Mouse (Mus musculus): Measurements from ENCODE around the gene Tle6. TPM values are rescaled to one million over a fixed set of nuclear protein-coding genes. Genes with fewer than 3 reads are reported as not detected.

Gene Tle6
- total RNA-seq, 2 experiments from 2014 or later, result 2.7 TPM; not detected in 1

DNA sequence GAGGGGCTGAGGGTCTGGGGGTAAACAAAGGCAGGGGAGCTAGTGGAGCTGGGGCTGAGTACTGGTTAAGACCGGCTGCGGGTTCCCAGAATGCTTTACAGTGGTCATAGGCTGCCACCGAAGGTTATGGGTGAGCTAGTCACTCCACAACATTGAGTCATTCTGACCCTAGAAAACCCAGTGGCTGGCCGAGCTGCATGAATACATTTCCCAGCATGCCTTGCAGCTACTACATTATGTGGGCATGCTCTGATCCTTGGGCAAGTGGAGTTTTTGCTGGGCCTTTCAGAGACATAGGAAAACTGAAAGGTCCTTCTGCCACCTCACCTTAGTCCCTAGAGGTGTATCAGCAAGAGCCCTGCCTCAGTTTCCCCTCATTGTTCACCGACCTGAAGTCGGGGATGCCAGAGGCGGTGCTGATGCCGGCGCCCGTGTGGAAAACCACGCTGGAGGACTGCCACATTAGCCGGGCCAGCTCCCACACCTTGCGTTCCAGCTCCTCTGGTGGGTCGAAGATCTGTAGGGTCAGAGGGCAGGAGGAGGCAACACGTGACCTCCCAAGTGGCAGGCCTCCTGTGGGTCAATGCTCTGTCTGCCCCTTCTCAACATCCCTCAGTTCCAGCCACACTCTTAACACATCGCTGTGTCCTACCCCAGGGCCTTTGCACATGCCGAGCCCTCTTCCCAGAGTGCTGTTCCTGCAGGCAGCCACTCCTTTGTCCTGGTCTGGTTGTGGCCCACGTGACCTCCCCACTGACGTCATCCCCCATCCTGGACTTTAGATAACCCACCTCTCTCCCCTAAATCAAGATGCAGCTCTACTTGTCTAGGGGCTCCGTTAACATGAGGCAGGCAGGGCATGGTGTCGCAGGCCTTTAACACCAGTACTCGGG, 25.5 kb upstream of the Tle6 start:
- ATAC-seq (replicated peaks; ENCODE audit: low FRiP score, poor library complexity, severe bottlenecking), result no peak

DNA sequence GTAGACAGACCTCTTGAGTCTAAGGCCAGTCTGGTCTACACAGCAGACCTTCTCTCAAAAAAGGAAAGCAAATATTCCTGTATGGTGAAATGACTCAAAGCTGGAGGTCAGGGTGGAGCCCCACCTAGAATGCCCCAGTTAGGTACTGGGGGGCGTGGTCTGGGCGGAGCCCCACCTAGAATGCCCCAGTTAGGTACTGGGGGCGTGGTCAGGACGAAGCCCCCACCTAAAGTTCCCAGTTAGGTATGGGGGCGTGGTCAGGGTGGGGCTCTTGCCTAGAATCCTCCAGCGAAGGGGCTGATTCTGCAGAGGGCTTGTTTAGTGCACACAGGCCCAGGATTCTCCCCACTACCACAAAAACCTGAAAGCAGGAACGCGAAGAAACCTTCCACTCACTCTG, 22.6 kb upstream of the Tle6 start:
- ATAC-seq (replicated peaks; ENCODE audit: low FRiP score, poor library complexity, severe bottlenecking), result no peak

DNA sequence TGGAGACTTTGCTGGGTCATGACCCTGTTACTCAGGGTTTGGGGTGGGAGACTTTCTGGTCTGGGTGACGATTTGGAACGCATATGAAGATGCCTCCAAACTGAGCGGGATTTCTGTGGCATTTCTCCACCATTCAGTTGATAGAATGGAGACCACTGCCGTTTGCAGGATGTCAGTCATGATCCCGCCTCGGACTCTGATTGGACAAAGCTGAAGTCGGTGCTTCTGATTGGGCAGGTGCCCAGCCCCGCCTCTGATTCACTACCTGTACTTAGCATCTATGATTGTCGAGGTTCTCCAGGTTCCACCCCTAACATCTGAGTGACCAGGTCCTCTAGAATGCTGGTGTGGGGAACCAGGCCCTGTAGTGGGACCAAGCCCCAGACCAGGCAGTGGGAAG, 19.9 kb upstream of the Tle6 start:
- no peak for ATAC-seq (replicated peaks; ENCODE audit: low FRiP score, poor library complexity, severe bottlenecking)

DNA sequence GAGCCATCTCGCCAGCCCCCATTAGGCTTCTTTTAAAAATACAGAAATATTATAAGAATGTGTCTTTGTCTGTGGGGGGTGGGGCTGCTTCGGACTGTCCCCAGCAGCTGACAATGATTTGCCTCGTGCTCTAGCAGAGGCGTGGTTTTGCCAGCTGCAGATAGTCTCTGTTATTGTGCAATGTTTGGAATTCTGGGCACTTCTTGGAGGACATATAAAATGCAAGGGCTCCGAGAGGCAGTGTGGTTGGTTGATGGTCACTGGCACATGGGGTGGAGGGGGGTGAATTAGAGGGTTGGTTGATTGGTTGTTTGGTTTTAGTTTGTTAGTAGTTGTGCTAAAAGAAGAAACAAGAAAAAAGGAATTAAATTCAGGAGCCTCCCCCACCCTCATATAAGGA, 19.1 kb upstream of the Tle6 start:
- no peak for ATAC-seq (replicated peaks; ENCODE audit: low FRiP score, poor library complexity, severe bottlenecking)

DNA sequence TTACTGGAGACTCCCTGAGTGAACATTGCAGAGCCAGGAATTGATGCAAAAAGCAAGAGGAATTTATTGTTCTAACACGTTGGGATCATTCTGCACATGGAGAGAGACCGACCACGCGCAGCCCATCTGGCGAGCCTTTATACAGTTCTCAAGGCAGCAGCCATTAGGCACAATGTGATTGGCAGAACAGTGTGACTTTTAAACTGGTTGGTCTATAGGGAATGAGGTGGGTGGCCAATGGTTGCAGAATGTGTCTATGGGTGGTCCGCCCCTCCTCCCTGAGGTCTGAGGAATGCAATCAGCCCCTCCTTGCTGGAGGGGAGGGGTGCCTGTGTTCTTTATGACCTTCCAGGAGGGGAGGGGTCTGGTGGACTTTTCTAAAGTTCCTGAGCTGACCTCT, 14.6 kb upstream of the Tle6 start:
- ATAC-seq (replicated peaks; ENCODE audit: low FRiP score, poor library complexity, severe bottlenecking), result no peak

DNA sequence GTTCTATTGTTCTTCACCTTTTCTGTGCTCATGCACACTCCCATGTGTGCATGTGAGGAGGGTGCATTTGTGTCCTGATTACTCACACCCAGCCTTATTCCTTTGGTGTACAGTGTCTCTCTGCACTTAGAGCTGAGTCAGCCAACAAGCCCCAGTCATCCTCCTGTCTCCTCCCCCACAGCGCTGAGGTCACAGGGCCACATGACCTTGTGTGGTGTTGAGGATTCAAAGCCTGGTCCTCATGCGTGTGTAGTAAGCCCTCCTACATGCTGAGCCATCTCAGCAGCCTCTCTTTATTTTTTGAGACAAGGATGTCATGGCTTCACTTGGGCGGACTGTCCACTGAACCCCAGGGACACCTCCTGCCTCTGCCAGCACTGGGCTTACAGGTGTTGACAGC, 11.9 kb upstream of the Tle6 start:
- no peak for ATAC-seq (replicated peaks; ENCODE audit: low FRiP score, poor library complexity, severe bottlenecking)

DNA sequence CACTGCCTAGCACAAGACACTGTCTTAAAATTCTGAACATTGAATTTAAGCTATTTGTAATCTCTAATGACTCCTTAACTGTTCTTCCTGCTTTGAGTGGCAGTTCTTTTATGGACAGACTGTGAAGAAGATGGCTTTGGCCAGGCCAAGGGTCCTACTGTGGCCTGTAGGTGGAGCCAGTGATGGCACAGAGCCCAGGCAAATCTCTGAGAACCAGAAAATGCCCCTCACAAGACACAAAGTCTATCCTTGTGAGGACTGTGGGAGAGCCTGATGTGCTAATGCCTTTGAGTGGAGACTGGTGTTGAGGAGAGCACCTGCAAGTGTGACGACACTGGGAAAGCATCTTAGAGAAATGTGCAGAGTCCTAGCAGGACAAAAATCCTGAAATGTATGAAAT, 7.4 kb upstream of the Tle6 start:
- no peak for ATAC-seq (replicated peaks; ENCODE audit: low FRiP score, poor library complexity, severe bottlenecking)

DNA sequence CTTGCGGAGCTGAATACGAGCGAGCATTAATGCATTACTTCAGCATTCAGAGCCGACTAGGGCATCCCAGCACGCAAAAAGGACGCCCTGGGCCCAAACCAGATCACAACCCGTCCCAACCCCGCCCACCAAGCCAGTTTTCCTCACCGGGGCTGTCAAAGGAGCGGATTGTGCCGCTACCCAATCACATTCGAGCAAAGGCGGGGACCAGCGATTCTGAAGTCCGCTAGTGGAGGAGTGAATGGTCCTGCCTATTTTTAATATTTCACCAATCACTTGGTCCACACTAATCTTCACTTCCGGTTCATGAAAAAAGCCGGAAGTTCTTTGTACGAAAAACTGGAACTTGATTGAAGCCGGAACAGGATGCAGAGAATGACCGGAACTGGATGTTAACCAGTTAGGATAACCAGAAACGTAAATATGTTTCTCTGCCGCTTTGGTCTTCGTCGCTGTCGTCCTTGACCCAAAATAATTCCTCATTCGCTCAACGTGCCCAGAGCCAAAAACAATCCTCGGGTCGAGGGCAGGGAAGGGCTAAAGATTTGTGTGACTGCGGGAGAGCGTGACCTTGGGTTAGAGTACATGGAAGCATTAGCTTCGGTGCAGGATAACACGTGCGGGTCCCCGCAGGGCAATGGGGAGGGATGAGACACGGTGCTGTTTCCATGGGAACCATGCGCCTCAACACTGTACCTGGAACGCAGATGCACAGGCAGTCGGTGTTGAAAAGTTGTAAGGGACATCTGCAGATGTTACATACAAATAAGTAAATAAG, 5.3 kb upstream of the Tle6 start, which contains the start of gene BC025920:
Gene BC025920 (plus strand): TSS at position 297 of the 778 bp plus-strand sequence.
- ATAC-seq (replicated peaks; ENCODE audit: low FRiP score, poor library complexity, severe bottlenecking), result peak; percentile 94

DNA sequence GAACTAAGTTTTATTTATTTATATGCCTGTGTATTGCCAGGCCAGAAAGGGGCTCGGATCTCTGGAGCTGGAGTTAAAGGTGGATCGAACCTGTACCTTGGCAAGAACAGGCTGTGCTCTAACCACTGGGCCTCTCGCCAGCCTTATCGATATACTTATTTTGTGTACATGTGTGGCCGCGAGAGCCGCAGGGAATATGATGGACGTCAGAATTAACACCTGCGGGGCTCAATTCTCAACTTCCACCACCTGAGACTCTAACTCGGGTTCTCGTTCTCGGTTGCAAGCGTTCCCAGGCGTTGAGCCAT, 4.7 kb upstream of the Tle6 start:
- no peak for ATAC-seq (replicated peaks; ENCODE audit: low FRiP score, poor library complexity, severe bottlenecking)

DNA sequence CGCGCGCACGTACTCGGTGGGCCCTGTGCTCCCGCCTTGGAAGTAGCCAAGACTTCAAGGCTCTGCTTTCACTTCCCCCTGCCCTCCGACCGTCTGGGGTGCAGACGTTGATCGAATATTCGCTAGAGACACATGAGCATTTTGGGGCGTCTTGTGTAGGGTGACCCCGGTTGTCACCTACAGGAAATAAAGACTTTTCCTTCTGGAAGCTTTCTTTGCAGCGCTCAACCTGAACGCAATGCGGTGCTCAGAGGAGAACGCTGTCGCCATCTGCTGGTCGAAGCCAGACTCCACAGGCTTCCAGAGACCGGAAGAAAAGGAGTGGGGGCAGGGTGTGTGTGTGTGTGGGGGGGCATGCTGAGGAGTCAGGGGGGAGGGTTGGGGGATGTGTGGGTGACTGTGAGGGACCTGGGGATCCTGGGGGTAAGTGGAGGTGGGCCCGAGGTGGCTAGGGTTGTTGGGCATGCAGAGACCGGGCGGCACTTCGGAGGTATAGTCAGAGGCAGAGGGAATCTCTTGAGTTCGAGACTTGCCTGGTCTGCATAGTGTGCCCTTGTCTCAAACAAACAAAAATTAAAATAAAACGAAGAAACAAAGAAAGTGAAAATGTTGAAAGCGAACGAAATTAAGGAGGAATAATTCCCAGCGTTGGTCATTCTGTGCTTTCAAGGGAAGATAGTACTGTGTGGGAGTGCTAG, 4.2 kb upstream of the Tle6 start:
- peak; percentile 69 for ATAC-seq (replicated peaks; ENCODE audit: low FRiP score, poor library complexity, severe bottlenecking)

DNA sequence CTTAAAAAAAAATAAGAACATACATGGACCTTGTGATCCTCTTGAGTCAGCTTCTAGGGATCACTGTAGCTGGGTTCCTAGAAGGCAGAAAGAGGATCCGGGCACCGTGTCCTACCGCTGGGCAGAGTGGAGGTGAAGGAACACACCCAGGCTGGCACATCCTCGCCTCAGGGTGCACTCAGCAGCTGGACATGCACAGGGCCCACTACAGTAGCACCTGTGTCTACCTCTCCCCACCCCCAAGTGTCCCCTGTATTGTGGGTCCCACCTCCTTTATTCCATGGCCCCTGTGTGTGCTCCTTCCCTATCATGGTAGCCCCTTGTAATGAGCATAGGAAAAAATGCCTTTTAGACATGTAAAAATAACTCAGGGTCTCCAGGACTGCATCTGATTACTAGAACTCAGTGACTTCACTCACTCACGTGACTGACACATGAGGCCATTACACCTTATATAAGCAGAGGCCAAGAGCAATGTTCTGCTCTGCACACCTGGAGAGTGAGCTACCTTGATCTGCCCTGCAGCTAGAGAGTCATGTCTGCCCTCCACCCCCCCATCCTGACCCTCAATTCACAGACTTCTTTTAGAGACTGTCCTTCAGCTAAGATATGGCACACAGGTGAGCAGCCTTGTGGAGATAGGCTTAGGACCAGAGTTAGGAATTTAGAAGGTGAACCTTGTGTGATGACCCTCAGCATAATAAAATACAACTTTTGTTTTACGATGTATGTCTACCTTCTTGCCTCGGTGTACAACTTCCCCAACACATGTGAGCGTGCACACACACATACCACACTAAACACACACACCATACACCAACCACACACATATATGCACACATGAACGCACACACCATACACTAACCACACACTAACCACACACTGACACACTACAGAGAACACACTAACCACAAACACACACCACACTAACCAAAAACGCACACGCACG, 3.4 kb upstream of the Tle6 start:
- no peak for ATAC-seq (replicated peaks; ENCODE audit: low FRiP score, poor library complexity, severe bottlenecking)

DNA sequence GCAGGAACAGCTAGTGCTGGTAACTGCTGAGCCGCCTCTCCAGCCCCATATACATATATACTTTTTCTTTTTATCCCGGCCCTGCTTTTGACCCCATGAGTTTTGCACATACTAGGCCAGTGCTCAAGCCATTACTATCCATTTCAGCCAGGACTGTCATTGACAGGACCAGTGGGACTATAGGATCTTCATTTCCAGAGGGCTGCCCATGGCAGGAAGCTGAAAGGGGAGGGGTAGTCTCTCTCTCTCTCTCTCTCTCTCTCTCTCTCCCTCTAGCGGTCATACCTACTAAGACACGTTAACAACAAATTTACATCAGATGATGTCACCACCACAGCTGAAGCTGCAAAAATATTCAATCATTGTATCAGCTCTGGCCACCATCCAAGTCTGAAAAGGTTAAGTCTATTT, 1.9 kb upstream of the Tle6 start:
- no peak for ATAC-seq (replicated peaks; ENCODE audit: low FRiP score, poor library complexity, severe bottlenecking)

DNA sequence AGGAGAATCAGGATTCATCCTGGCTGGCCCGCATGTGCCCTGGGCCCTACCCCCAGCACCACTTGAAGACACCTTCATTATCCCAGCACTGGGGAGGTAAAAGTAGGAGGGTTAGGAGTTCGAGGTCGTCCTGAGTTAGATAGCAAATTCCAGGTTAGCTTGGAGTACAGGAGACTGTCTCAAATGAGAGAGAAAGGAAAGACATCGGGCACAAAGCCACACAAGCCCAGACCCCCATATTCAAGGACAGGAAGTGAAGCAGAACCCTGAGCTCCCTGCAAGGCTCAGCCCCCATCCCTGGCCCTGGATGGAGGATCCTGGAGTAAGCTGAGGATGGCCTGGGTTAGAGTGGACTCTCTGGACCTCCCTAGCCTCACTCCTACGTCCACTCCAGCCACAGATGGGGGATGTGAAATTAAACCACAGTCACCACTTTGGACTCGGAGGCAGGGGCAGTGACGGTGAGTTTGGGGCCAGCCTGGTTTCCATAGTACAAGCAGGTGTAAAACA, 578 bp upstream of the Tle6 start:
- ATAC-seq (replicated peaks; ENCODE audit: low FRiP score, poor library complexity, severe bottlenecking), result no peak

DNA sequence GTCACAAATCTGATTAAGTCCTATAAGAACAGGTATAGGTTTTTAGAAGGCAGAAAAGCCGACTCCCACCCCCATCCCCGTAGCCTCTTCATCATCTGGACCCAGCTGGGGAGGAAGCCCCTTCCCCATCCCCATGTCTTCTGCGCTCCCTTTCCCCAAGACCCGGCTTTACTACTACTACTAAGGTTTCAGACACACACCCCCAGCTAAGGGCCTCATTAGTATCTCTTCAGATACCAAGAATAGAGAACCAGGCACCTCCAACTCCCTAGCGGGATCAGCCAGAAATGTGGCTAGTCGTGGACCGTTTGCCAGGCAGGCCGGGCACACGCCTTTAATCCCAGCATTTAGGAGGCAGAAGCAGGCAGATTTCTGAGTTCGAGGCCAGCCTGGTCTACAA, 777 bp downstream of the Tle6 start:
- ATAC-seq (replicated peaks; ENCODE audit: low FRiP score, poor library complexity, severe bottlenecking), result no peak

DNA sequence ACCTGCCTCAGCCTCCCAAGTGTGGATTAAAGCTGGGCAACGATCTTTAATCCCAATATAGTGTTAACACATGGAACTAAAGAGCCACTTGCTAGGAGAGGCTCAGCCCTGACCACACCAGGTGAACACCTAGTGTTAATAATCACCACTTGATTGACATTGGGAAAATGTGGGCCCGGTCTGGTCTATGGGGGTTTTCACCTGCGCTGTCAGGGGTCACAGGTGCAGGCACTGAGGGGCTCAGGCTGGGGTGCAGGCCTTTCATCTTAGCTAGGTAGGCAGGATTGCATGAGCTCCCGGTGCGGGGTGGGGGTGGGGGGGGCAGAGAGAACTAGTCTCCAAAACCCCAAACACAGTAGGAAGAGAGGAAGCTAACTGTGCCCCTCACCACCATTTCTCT, 1.2 kb downstream of the Tle6 start:
- no peak for ATAC-seq (replicated peaks; ENCODE audit: low FRiP score, poor library complexity, severe bottlenecking)

DNA sequence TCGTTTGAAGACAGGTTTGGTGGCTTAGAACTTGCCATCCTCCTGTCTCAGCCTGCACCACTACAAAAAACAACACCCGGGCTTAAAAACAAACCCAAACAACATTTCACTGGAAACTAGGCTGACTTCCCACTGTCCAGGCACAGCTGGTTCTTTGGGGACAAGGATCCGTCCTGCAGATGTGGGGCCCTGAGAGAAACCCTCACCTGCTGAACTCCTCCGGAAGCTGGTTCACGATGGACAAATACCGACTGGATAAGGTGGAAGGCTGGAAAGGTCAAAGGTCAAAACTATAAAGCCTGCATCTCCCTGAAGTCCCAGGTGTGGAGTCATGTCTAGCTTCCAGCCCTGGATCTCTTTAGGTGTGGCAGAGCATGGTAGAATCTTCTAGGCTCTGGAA, 2.0 kb downstream of the Tle6 start:
- no peak for ATAC-seq (replicated peaks; ENCODE audit: low FRiP score, poor library complexity, severe bottlenecking)

DNA sequence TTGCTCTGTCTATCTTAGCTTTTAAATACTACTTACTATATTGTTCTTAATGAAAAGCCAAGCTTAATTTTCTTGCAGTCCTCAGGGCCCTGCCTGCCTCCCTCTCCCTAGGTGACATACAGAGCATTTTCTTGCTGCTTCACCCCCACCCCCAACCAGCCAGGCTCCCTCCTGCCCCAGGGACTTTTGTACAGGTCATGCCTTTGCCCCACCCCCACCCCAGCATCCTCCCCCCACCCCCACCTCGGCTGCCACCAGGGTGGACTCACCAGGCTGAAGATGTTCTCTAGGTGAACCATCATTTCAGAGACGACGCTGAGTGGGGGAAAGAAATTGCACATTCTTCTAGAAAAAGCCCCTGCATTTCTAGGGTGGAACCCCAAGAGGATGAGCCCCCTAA, 2.5 kb downstream of the Tle6 start:
- no peak for ATAC-seq (replicated peaks; ENCODE audit: low FRiP score, poor library complexity, severe bottlenecking)

DNA sequence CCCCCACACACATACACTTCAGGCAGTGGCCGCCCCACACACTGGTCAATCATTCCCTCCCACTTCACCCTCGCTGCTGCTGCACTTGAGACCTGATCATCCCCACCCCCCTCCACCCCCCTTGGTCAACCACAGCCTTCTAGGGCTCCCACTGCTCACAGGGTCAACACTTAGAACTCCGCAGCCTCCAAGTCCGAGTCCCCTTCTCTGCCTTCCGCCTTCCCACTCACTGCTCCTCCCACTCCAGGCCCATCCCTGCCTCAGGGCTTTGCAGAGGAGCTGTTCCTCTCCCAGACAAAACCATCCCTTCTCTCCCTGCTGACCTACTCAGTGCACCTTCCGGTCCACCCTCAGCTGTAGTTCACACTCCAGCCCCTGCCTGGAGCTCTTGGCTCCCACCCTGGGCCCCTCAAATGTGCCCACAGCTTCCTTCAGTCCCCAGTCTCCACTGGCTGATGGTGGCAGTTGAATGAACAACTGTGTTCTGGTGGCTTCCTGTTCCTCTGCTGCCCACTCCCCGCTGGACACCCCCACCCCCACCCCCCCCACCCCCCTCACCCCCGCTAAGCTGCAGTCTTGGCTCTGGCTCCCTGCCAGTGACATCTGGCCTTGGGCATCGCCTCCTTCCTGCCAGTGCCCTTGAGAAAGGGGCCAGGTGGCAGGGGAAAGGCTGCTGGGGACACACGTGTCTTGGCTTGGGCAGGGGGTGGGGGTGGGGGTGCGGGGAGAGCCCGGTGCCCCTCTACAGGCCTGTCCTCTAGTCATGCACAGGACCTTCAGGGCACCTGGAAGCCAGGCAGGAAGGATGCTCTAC, 3.5 kb downstream of the Tle6 start:
- ATAC-seq (replicated peaks; ENCODE audit: low FRiP score, poor library complexity, severe bottlenecking), result no peak

DNA sequence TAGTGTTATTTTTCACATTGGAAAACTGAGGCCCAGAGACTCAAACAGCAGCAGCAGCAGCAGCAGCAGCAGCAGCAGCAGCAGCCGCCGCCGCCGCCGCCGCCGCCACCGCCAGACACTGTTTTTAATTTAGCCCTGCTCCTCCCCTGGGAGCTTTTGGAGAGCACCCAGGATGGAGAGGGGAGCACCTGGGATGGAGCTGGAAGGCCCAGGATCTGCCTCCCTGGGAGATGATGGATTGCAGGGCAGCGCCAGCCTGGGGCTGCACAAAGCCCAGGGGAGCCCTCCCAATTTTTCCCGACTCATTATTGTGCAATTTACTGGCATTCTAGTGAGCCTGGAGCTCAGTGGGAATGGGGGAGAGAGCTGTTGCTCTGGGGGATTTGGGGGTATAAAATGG, 4.3 kb downstream of the Tle6 start:
- ATAC-seq (replicated peaks; ENCODE audit: low FRiP score, poor library complexity, severe bottlenecking), result no peak

All from erythroblast, adult 5-6 weeks (primary cell).